Mouse (Mus musculus) embryonic facial prominence, embryonic 11.5 days (tissue): ENCODE measurements around the gene Glo1. TPM values are rescaled to one million over a fixed set of nuclear protein-coding genes. Genes with fewer than 3 reads are reported as not detected.
A peak's percentile ranks its signal among the peaks of the same experiment; 100 is the strongest.
"Not testable (repeated sequence)": the region's sequence is repeated elsewhere in the genome, so short reads cannot be mapped to it uniquely, and the experiment has no call there.

Experiments
- ATAC-seq: fragments of 200-750 bp; cut with Nextera tagmentation; replicated peaks from 2 replicates; pipeline ENCODE4 v1.8.0; 2017; ENCODE audit warnings: low read depth; ENCODE audit not compliant: insufficient number of reproducible peaks, low FRiP score, low TSS enrichment
- DNase-seq: peaks from one replicate; pipeline ENCODE4 v3.0.0-alpha.2; 2015; ENCODE audit warnings: low spot score
- H3K27ac ChIP-seq: fragments of 300-500 bp; sonication (generic); replicated peaks from 2 replicates; pipeline ENCODE4 v1.5.1; 2014; ENCODE audit warnings: mild to moderate bottlenecking, low read depth, low read length, control low read depth
- H3K27me3 ChIP-seq: fragments of 300-500 bp; sonication (generic); 2 replicates; pipeline ENCODE4 v1.6.1; 2014; ENCODE audit warnings: mild to moderate bottlenecking, low read length, moderate library complexity, mixed read lengths; ENCODE audit not compliant: control insufficient read depth, insufficient read depth
- H3K36me3 ChIP-seq: fragments of 300-500 bp; sonication (generic); replicated peaks from 2 replicates; pipeline ENCODE4 v1.6.1; 2014; ENCODE audit warnings: low read depth, mild to moderate bottlenecking, low read length, moderate library complexity, mixed read lengths; ENCODE audit not compliant: control insufficient read depth, insufficient read depth
- H3K4me1 ChIP-seq: fragments of 300-500 bp; sonication (generic); 2 replicates; pipeline ENCODE4 v1.6.1; 2014; ENCODE audit warnings: low read length, mixed read lengths; ENCODE audit not compliant: control insufficient read depth, insufficient read depth
- H3K4me2 ChIP-seq: fragments of 300-500 bp; sonication (generic); 2 replicates; pipeline ENCODE4 v1.6.1; 2014; ENCODE audit warnings: low read depth, mild to moderate bottlenecking, control low read depth, low read length, moderate library complexity
- H3K4me3 ChIP-seq: fragments of 300-500 bp; sonication (generic); 2 replicates; pipeline ENCODE4 v1.5.1; 2014; ENCODE audit warnings: low read depth, low read length, control low read depth
- H3K9ac ChIP-seq: fragments of 300-500 bp; sonication (generic); replicated peaks from 2 replicates; pipeline ENCODE4 v1.6.1; 2014; ENCODE audit warnings: mild to moderate bottlenecking, control low read depth, low read length
- H3K9me3 ChIP-seq: fragments of 300-500 bp; sonication (generic); replicated peaks from 2 replicates; pipeline ENCODE4 v1.6.1; 2016; ENCODE audit warnings: mild to moderate bottlenecking, low read length, inconsistent platforms, mixed read lengths; ENCODE audit not compliant: control insufficient read depth
- WGBS: fragments of 180-500 bp; shearing (Covaris S2); extraction: QIAGEN DNeasy Blood & Tissue Kit; methylation state at CpG from one replicate; pipeline ENCODE4 v1.1.7; 2014; 5-methylcytosine and 5-hydroxymethylcytosine counted together
- polyA plus RNA-seq: library from polyadenylated mRNA; unstranded; fragments of >200 nt; fragmentation: Nextera tagmentation; extraction: Ambion mirVana; gene quantifications from 2 replicates; pipeline ENCODE4 v1.2.1, GENCODE M21; 2014

Glo1 gene
- 268 and 275 TPM in 2 replicates for polyA plus RNA-seq

GRCm38 (mm10) chr17:30626719-30627118, at the start of gene Glo1:
Glo1 (minus strand) TSS chr17:30626871.
- ATAC-seq, H3K9me3 ChIP-seq, H3K4me3 ChIP-seq, H3K27ac ChIP-seq, H3K36me3 ChIP-seq, H3K27me3 ChIP-seq, H3K4me1 ChIP-seq, DNase-seq, H3K4me2 ChIP-seq, H3K9ac ChIP-seq: not testable (repeated sequence)
- no CpG with 5 or more reads among the region's 20 CpGs for WGBS

- Histone ChIP-seq H3K4me3 (no peak overlapping the region), H3K9me3 (no peaks in the 10 kb centered on the region), H3K27ac (no peak overlapping the region), H3K4me2 (no peak overlapping the region), H3K27me3 (no peaks in the 10 kb centered on the region), H3K36me3 (no peaks in the 10 kb centered on the region), H3K4me1 (no peaks in the 10 kb centered on the region), H3K9ac (no peak overlapping the region)
- WGBS, result 87% methylated on average over 9 of the region's 9 CpGs
- ATAC-seq, result no peak
- no peak for DNase-seq
Measured at GRCm38 (mm10) chr17:30675021-30675740, 48.5 kb upstream of the Glo1 start.

GRCm38 (mm10) chr17:30673023-30673422, 46.4 kb upstream of the Glo1 start:
- no peaks in the 10 kb centered on the region for H3K36me3 ChIP-seq
- WGBS, result 79% methylated on average over 6 of the region's 6 CpGs
- no peak for ATAC-seq

GRCm38 (mm10) chr17:30672556-30672955, 45.9 kb upstream of the Glo1 start:
- no peaks in the 10 kb centered on the region for H3K9me3 ChIP-seq
- no peaks in the 10 kb centered on the region for H3K36me3 ChIP-seq
- WGBS, result 76% methylated on average over 4 of the region's 4 CpGs
- H3K4me2 ChIP-seq, result no peak overlapping the region
- DNase-seq (no peak), ATAC-seq (no peak)
- H3K27me3 ChIP-seq, result no peaks in the 10 kb centered on the region
- H3K4me1 ChIP-seq, result no peaks in the 10 kb centered on the region
- no peak overlapping the region for H3K27ac ChIP-seq
- no peak overlapping the region for H3K9ac ChIP-seq
- H3K4me3 ChIP-seq, result no peak overlapping the region

More at GRCm38 (mm10) chr17:30673023-30673422, 46.4 kb upstream of the Glo1 start:
- H3K27ac ChIP-seq, result no peak overlapping the region
- H3K27me3 ChIP-seq, result no peaks in the 10 kb centered on the region
- no peak overlapping the region for H3K9ac ChIP-seq
- H3K4me1 ChIP-seq, result no peaks in the 10 kb centered on the region
- no peak overlapping the region for H3K4me2 ChIP-seq
- no peaks in the 10 kb centered on the region for H3K9me3 ChIP-seq
- no peak overlapping the region for H3K4me3 ChIP-seq
- DNase-seq, result no peak

- no peak overlapping the region for H3K4me2 ChIP-seq
- no peaks in the 10 kb centered on the region for H3K36me3 ChIP-seq
- no peak overlapping the region for H3K27ac ChIP-seq
- no peak overlapping the region for H3K9ac ChIP-seq
- H3K4me3 ChIP-seq, result no peak overlapping the region
- no peaks in the 10 kb centered on the region for H3K4me1 ChIP-seq
- H3K27me3 ChIP-seq, result no peaks in the 10 kb centered on the region
- 76% methylated on average over 5 of the region's 5 CpGs for WGBS
- H3K9me3 ChIP-seq, result no peaks in the 10 kb centered on the region
- ATAC-seq (no peak), DNase-seq (no peak)
Measured at GRCm38 (mm10) chr17:30664856-30665255, 38.2 kb upstream of the Glo1 start.

- no peak for ATAC-seq
- Histone ChIP-seq H3K4me1 (no peaks in the 10 kb centered on the region), H3K4me3 (no peak overlapping the region), H3K9ac (no peak overlapping the region), H3K27ac (no peak overlapping the region), H3K27me3 (no peaks in the 10 kb centered on the region), H3K9me3 (no peaks in the 10 kb centered on the region), H3K36me3 (no peaks in the 10 kb centered on the region), H3K4me2 (no peak overlapping the region)
- no peak for DNase-seq
- WGBS, result 91% methylated on average over 8 of the region's 8 CpGs
Measured at GRCm38 (mm10) chr17:30663170-30663569, 36.5 kb upstream of the Glo1 start.

GRCm38 (mm10) chr17:30662131-30662530, 35.5 kb upstream of the Glo1 start:
- Histone ChIP-seq H3K27ac (no peak overlapping the region), H3K4me2 (no peak overlapping the region), H3K9me3 (no peaks in the 10 kb centered on the region), H3K4me1 (no peaks in the 10 kb centered on the region), H3K4me3 (no peak overlapping the region), H3K27me3 (no peaks in the 10 kb centered on the region), H3K36me3 (no peaks in the 10 kb centered on the region), H3K9ac (no peak overlapping the region)
- WGBS, result 78% methylated on average over 8 of the region's 8 CpGs
- DNase-seq (no peak), ATAC-seq (no peak)

GRCm38 (mm10) chr17:30658152-30658544, 31.5 kb upstream of the Glo1 start:
- Histone ChIP-seq H3K27me3 (no peaks in the 10 kb centered on the region), H3K9ac (peak overlapping the region; percentile 35; the same call in 1 of the 2 replicates)
- 10% methylated on average over 13 of the region's 13 CpGs for WGBS

More at GRCm38 (mm10) chr17:30658152-30658544, 31.5 kb upstream of the Glo1 start:
- peak overlapping the region; percentile 31 for H3K4me3 ChIP-seq
- no peak overlapping the region for H3K27ac ChIP-seq
- H3K4me2 ChIP-seq, result peak overlapping the region; percentile 14
- ATAC-seq (no peak; the same call in 1 of the 2 replicates), DNase-seq (peak; percentile 79)
- no peaks in the 10 kb centered on the region for H3K4me1 ChIP-seq
- H3K36me3 ChIP-seq, result no peaks in the 10 kb centered on the region
- H3K9me3 ChIP-seq, result no peaks in the 10 kb centered on the region
